Mouse (Mus musculus): ENCODE data around the gene Rcn2. TPM values are rescaled to one million over a fixed set of nuclear protein-coding genes. Genes with fewer than 3 reads are reported as not detected.
A peak's percentile ranks its signal among the peaks of the same experiment; 100 is the strongest.

Gene Rcn2
- polyA plus RNA-seq, 1 experiment from 2014 or later: 318 TPM

GRCm38 (mm10) chr9:56075901-56076620 is 34.4 kb downstream of the Rcn2 start:
- no peak overlapping the region for H3K9ac ChIP-seq (ENCODE audit: low read length)
- peak; percentile 50 for DNase-seq (ENCODE audit: low spot score)

GRCm38 (mm10) chr9:56079587-56079986 is 37.9 kb downstream of the Rcn2 start:
- Histone ChIP-seq H3K4me3 (ENCODE audit: low read depth, low read length) (no peak overlapping the region), H3K27me3 (ENCODE audit: control insufficient read depth, insufficient read depth, low read length) (no peaks in the 10 kb centered on the region), H3K36me3 (ENCODE audit: control insufficient read depth, insufficient read depth, low read length) (no peaks in the 10 kb centered on the region), H3K4me1 (ENCODE audit: control insufficient read depth, insufficient read depth, low read length) (peaks cover 9% of the 10 kb centered on the region; the same call in 1 of the 2 replicates), H3K9ac (ENCODE audit: low read length) (no peak overlapping the region), H3K9me3 (ENCODE audit: control insufficient read depth, low read length) (no peaks in the 10 kb centered on the region), H3K27ac (replicated peaks; ENCODE audit: low read depth, low read length) (no peak overlapping the region), H3K4me2 (ENCODE audit: low read depth, severe bottlenecking) (no peak overlapping the region)
- no peak for DNase-seq (ENCODE audit: low spot score)
- 87% methylated on average over 5 of the region's 5 CpGs for WGBS
- no peak for ATAC-seq (ENCODE audit: insufficient number of reproducible peaks, low FRiP score, low TSS enrichment, low read depth)

More at GRCm38 (mm10) chr9:56075901-56076620, 34.4 kb downstream of the Rcn2 start:
- Histone ChIP-seq H3K4me2 (ENCODE audit: low read depth, severe bottlenecking) (no peak overlapping the region), H3K27ac (replicated peaks; ENCODE audit: low read depth, low read length) (peak overlapping the region; percentile 4; the same call in 1 of the 2 replicates), H3K4me1 (ENCODE audit: control insufficient read depth, insufficient read depth, low read length) (peaks cover 9% of the 10 kb centered on the region; the same call in 1 of the 2 replicates), H3K9me3 (ENCODE audit: control insufficient read depth, low read length) (no peaks in the 10 kb centered on the region), H3K27me3 (ENCODE audit: control insufficient read depth, insufficient read depth, low read length) (no peaks in the 10 kb centered on the region), H3K36me3 (ENCODE audit: control insufficient read depth, insufficient read depth, low read length) (no peaks in the 10 kb centered on the region; the same call in 1 of the 2 replicates), H3K4me3 (ENCODE audit: low read depth, low read length) (no peak overlapping the region)
- no peak for ATAC-seq (ENCODE audit: insufficient number of reproducible peaks, low FRiP score, low TSS enrichment, low read depth)
- WGBS: 34% methylated on average over 7 of the region's 7 CpGs

- WGBS: 95% methylated on average over 5 of the region's 5 CpGs
- Histone ChIP-seq H3K4me2 (ENCODE audit: low read depth, severe bottlenecking) (no peak overlapping the region), H3K4me1 (ENCODE audit: control insufficient read depth, insufficient read depth, low read length) (peaks cover 11% of the 10 kb centered on the region), H3K36me3 (ENCODE audit: control insufficient read depth, insufficient read depth, low read length) (no peaks in the 10 kb centered on the region), H3K9me3 (ENCODE audit: control insufficient read depth, low read length) (no peaks in the 10 kb centered on the region), H3K4me3 (ENCODE audit: low read depth, low read length) (no peak overlapping the region), H3K27me3 (ENCODE audit: control insufficient read depth, insufficient read depth, low read length) (no peaks in the 10 kb centered on the region), H3K27ac (replicated peaks; ENCODE audit: low read depth, low read length) (no peak overlapping the region), H3K9ac (ENCODE audit: low read length) (no peak overlapping the region)
- ATAC-seq (ENCODE audit: insufficient number of reproducible peaks, low FRiP score, low TSS enrichment, low read depth) (no peak), DNase-seq (ENCODE audit: low spot score) (no peak)
Observed at GRCm38 (mm10) chr9:56086524-56086923, 44.9 kb downstream of the Rcn2 start.

GRCm38 (mm10) chr9:56089778-56090520 is 48.3 kb downstream of the Rcn2 start, which contains the start of gene Pstpip1:
TSS of gene Pstpip1 (plus strand) at chr9:56089962.
- H3K4me3 ChIP-seq (ENCODE audit: low read depth, low read length): no peak within 1 kb of the TSS
- DNase-seq (ENCODE audit: low spot score): peak; percentile 65
- H3K4me1 ChIP-seq (ENCODE audit: control insufficient read depth, insufficient read depth, low read length): peaks cover 11% of the 10 kb centered on the region
- no peaks in the 10 kb centered on the region for H3K9me3 ChIP-seq (ENCODE audit: control insufficient read depth, low read length)
- peak; percentile 60; the same call in 1 of the 2 replicates for ATAC-seq (ENCODE audit: insufficient number of reproducible peaks, low FRiP score, low TSS enrichment, low read depth)
- peak within 1 kb of the TSS; percentile 21; the same call in 1 of the 2 replicates for H3K4me2 ChIP-seq (ENCODE audit: low read depth, severe bottlenecking)
- peak within 1 kb of the TSS; percentile 70 for H3K27ac ChIP-seq (replicated peaks; ENCODE audit: low read depth, low read length)
- H3K36me3 ChIP-seq (ENCODE audit: control insufficient read depth, insufficient read depth, low read length): no peaks in the 10 kb centered on the region
- H3K9ac ChIP-seq (ENCODE audit: low read length): peak within 1 kb of the TSS; percentile 37; the same call in 1 of the 2 replicates
- no peaks in the 10 kb centered on the region for H3K27me3 ChIP-seq (ENCODE audit: control insufficient read depth, insufficient read depth, low read length)
- 31% methylated on average over 22 of the region's 22 CpGs for WGBS

- Histone ChIP-seq H3K27me3 (ENCODE audit: control insufficient read depth, insufficient read depth, low read length) (no peaks in the 10 kb centered on the region), H3K4me1 (ENCODE audit: control insufficient read depth, insufficient read depth, low read length) (peaks cover 11% of the 10 kb centered on the region), H3K36me3 (ENCODE audit: control insufficient read depth, insufficient read depth, low read length) (no peaks in the 10 kb centered on the region), H3K4me3 (ENCODE audit: low read depth, low read length) (no peak overlapping the region), H3K9ac (ENCODE audit: low read length) (no peak overlapping the region), H3K4me2 (ENCODE audit: low read depth, severe bottlenecking) (no peak overlapping the region), H3K27ac (replicated peaks; ENCODE audit: low read depth, low read length) (no peak overlapping the region), H3K9me3 (ENCODE audit: control insufficient read depth, low read length) (no peaks in the 10 kb centered on the region)
- DNase-seq (ENCODE audit: low spot score): no peak
- ATAC-seq (ENCODE audit: insufficient number of reproducible peaks, low FRiP score, low TSS enrichment, low read depth): no peak
- 73% methylated on average over 5 of the region's 5 CpGs for WGBS
Observed at GRCm38 (mm10) chr9:56090546-56091225, 49.0 kb downstream of the Rcn2 start.

- Histone ChIP-seq H3K4me2 (ENCODE audit: low read depth, severe bottlenecking) (no peak overlapping the region), H3K4me3 (ENCODE audit: low read depth, low read length) (no peak overlapping the region), H3K9ac (ENCODE audit: low read length) (no peak overlapping the region), H3K4me1 (ENCODE audit: control insufficient read depth, insufficient read depth, low read length) (peaks cover 11% of the 10 kb centered on the region), H3K27me3 (ENCODE audit: control insufficient read depth, insufficient read depth, low read length) (no peaks in the 10 kb centered on the region), H3K9me3 (ENCODE audit: control insufficient read depth, low read length) (no peaks in the 10 kb centered on the region), H3K36me3 (ENCODE audit: control insufficient read depth, insufficient read depth, low read length) (no peaks in the 10 kb centered on the region), H3K27ac (replicated peaks; ENCODE audit: low read depth, low read length) (no peak overlapping the region)
- WGBS: 44% methylated on average over 2 of the region's 2 CpGs
- DNase-seq (ENCODE audit: low spot score) (no peak), ATAC-seq (ENCODE audit: insufficient number of reproducible peaks, low FRiP score, low TSS enrichment, low read depth) (no peak)
Observed at GRCm38 (mm10) chr9:56092102-56092501, 50.5 kb downstream of the Rcn2 start.

- H3K9me3 ChIP-seq (ENCODE audit: control insufficient read depth, low read length): 0 out of 2 replicates have a peak, but pooled peaks cover 3% of the 10 kb centered on the region
- no peaks in the 10 kb centered on the region for H3K27me3 ChIP-seq (ENCODE audit: control insufficient read depth, insufficient read depth, low read length)
- H3K4me1 ChIP-seq (ENCODE audit: control insufficient read depth, insufficient read depth, low read length): no peaks in the 10 kb centered on the region
- H3K36me3 ChIP-seq (ENCODE audit: control insufficient read depth, insufficient read depth, low read length): no peaks in the 10 kb centered on the region
- DNase-seq (ENCODE audit: low spot score): no peak
- no peak overlapping the region for H3K9ac ChIP-seq (ENCODE audit: low read length)
- 88% methylated on average over 4 of the region's 4 CpGs for WGBS
- no peak overlapping the region for H3K27ac ChIP-seq (replicated peaks; ENCODE audit: low read depth, low read length)
- ATAC-seq (ENCODE audit: insufficient number of reproducible peaks, low FRiP score, low TSS enrichment, low read depth): no peak
- no peak overlapping the region for H3K4me2 ChIP-seq (ENCODE audit: low read depth, severe bottlenecking)
- no peak overlapping the region for H3K4me3 ChIP-seq (ENCODE audit: low read depth, low read length)
Observed at GRCm38 (mm10) chr9:56097584-56098298, 56.1 kb downstream of the Rcn2 start.
